Mouse (Mus musculus) colon, adult 2 months (tissue): ENCODE results near the gene Nrip1. TPM values are rescaled to one million over a fixed set of nuclear protein-coding genes. Genes with fewer than 3 reads are reported as not detected.

ENCODE experiments used
- polyA plus RNA-seq: library from polyadenylated mRNA; depleted of rRNA; stranded (reverse); fragments of >200 nt; gene quantifications from 2 replicates; pipeline ENCODE4 v1.2.3, GENCODE M21; 2012; rRNA removed

Gene Nrip1
- 13.9 and 20.8 TPM in 2 replicates for polyA plus RNA-seq

GRCm38 (mm10) chr16:76373671-76374091 lies at the start of gene Nrip1:
Gene Nrip1, minus strand, starts transcription at chr16:76373827.

